Mouse (Mus musculus): ENCODE results near the gene Cdh3.

DNA sequence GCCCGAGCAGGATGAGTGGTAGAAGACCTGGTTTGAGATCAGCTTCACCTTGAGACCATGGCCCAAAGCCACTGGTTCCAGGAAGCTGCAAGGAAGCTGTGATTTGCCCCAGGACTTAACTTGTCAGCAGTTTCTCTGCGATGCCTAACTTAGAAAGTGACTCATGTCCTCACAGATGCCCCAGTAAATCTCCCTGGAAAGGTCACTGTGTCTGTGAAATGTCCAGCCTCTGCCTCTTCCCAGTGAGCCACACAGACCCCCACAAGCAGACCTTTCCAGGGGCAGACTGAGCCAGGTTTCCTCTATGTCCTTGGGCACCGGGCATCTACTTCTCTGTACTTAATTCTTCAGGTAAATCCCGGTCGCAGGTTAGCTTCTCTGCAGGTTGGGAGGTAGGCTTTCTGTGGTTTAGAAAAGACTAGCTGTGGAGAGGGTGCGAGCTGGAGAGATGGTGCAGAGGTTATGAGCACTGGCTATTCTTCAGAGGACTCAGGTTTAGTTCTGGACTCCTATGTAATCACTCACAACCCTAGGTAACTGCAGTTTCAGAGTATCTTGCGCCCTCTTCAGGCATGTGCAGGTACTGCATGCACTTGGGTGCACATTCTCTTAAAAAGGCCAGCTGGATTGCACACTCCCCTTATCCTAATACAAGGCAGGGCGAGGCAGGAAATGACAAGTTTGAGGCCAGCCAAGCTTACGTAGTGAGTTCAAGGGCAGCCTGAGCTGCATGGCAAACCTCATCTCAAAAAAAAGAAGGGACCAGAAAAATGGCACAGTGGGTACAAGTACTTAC lies 16.7 kb downstream of the Cdh3 start:
- TF ChIP-seq CTCF (IDR thresholded peaks at IDR 0.05; ENCODE audit: control insufficient read depth, insufficient read depth, insufficient read length) (peak; percentile 35), MYOD1 (IDR thresholded peaks at IDR 0.05; ENCODE audit: control insufficient read depth, insufficient read length, low read depth) (no peak)

All from C2C12 (cell line).